ENCODE assay signal across 8 mouse cellular contexts in the genomic region with DNA sequence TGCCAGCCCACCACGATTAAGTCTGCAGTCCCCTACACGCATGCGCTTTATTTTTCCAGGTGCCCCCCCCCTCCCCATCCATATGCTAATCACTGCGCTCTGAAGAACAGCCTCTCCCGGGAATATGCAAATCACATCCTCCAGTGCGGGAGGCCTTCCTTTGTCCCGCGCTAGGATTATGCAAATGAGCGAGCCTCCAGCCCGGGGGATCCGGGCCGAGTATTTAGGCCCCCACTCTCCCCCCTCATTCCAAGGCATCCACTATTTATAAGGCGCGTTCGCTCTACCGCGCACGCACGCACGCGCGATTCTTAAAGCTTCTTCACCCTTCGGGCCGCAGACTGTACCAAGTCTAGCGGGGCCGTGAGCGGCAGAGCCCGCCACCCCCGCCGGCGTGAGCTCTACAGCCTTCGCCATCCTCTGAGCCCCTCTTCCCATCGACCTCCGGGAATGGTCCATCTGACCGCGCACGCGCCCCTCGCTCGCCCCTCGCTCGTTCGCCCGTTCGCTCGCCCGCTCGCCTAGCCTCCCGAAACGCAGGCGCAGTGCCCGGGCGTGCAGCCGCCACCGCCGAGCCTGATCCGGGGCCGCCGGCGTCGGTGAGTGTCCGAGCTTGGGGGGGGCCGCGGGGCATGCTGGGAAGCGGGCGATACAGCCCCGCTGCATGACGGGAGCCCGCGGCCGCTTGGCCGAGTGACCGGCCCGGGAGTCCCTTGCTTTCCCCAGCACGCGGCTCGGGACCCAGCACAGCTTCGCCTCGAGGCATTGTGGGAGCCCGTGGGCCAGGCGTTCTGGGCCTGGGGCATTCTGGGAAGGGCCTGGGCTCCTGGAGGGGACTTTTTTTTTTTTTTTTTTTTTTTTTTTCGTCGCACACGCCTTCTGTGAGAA. TPM values are rescaled to one million over a fixed set of nuclear protein-coding genes. Genes with fewer than 3 reads are reported as not detected.
A peak's percentile ranks its signal among the peaks of the same experiment; 100 is the strongest.
DNase-seq lines count a peak whose midpoint lies in the region; ATAC-seq and TF ChIP-seq lines count a peak whose summit lies in the region.

Gene Zfp428 (plus strand): TSS at position 169 of the 888 bp plus-strand sequence.

- H3K9ac ChIP-seq in hindbrain, postnatal 0 days (replicated peaks; ENCODE audit: low read length): peak within 1 kb of the TSS; percentile 78

- 0 out of 2 replicates have a peak, but pooled peaks cover 6% of the 10 kb centered on the region for H3K36me3 ChIP-seq in hindbrain, postnatal 0 days (ENCODE audit: insufficient read depth, low read length)
- no peaks in the 10 kb centered on the region for H3K36me3 ChIP-seq in megakaryocyte, embryonic 14.5 days (replicated peaks; ENCODE audit: low read length)

- no peaks in the 10 kb centered on the region for H3K9me3 ChIP-seq in hindbrain, postnatal 0 days (ENCODE audit: low read length)
- no peaks in the 10 kb centered on the region for H3K9me3 ChIP-seq in megakaryocyte, embryonic 14.5 days

- H3K27ac ChIP-seq in cortical plate, adult 2 months (ENCODE audit: insufficient read depth, low read length): peak within 1 kb of the TSS; percentile 97
- H3K27ac ChIP-seq in hindbrain, postnatal 0 days: peak within 1 kb of the TSS; percentile 100

- H3K27me3 ChIP-seq in hindbrain, postnatal 0 days (ENCODE audit: insufficient read depth, low read length): no peaks in the 10 kb centered on the region
- peaks cover 41% of the 10 kb centered on the region for H3K27me3 ChIP-seq in megakaryocyte, embryonic 14.5 days (replicated peaks)

- TF ChIP-seq POLR2A in cortical plate, adult 2 months (IDR thresholded peaks at IDR 0.05; ENCODE audit: extremely low read depth, insufficient read depth, low read length): peak; percentile 23

- peak; percentile 94 for ATAC-seq in hindbrain, postnatal 0 days

- no peak for TF ChIP-seq CTCF in cortical plate, adult 2 months (IDR thresholded peaks at IDR 0.05; ENCODE audit: extremely low read depth, insufficient read depth, low read length)
- TF ChIP-seq CTCF in hindbrain, postnatal 0 days (IDR thresholded peaks at IDR 0.05; ENCODE audit: low read depth): no peak

- peak within 1 kb of the TSS; percentile 80 for H3K4me2 ChIP-seq in hindbrain, postnatal 0 days (ENCODE audit: low read depth, low read length)

- peak within 1 kb of the TSS; percentile 60 for H3K4me3 ChIP-seq in cortical plate, adult 2 months (ENCODE audit: insufficient read depth, low read length)
- H3K4me3 ChIP-seq in hindbrain, postnatal 0 days (ENCODE audit: low read length): peak within 1 kb of the TSS; percentile 60
- peak within 1 kb of the TSS; percentile 97 for H3K4me3 ChIP-seq in megakaryocyte, embryonic 14.5 days (replicated peaks)

- H3K4me1 ChIP-seq in cortical plate, adult 2 months (ENCODE audit: control insufficient read depth, insufficient read depth, low read length): peaks cover 1% of the 10 kb centered on the region; the same call in 1 of the 2 replicates
- peaks cover 14% of the 10 kb centered on the region for H3K4me1 ChIP-seq in hindbrain, postnatal 0 days (ENCODE audit: insufficient read depth, low read length)
- H3K4me1 ChIP-seq in megakaryocyte, embryonic 14.5 days: peaks cover 32% of the 10 kb centered on the region

- WGBS in hindbrain, postnatal 0 days: under 1% methylated on average over 81 of the region's 84 CpGs

- DNase-seq in adrenal gland, adult (ENCODE audit: inconsistent age in 2 of 2, low spot score in 1 of 2): peak; percentile 86 to 96
- peak; percentile 73 to 79 for DNase-seq in gastrocnemius, adult 8-10 months (ENCODE audit: low spot score in 2 of 2)
- DNase-seq in hindbrain, postnatal 0 days (ENCODE audit: low spot score): peak; percentile 96
- peak; percentile 72 to 79 for DNase-seq in left cerebral cortex, adult 8-10 months (ENCODE audit: low spot score in 2 of 2)
- peak; percentile 91 to 94 for DNase-seq in right cerebral cortex, postnatal 10 days (ENCODE audit: low spot score in 2 of 2)
- peak; percentile 86 for DNase-seq in urinary bladder, postnatal 14 days (ENCODE audit: low spot score)

RNA-seq across cellular contexts. Expression of gene Zfp428, which starts in this region (rescaled TPM):
- 71.7 and 73.4 TPM in 2 replicates for polyA plus RNA-seq in cortical plate, adult 2 months (2012; rRNA removed)
- 1 to 10 TPM; 2.5 to 5.2 (median 4.0) TPM for total RNA-seq in gastrocnemius, adult 8-10 months (2022)
- total RNA-seq in hindbrain, postnatal 0 days (2014; rRNA removed): 138 and 152 TPM in 2 replicates
- polyA plus RNA-seq in hindbrain, postnatal 0 days (2015; fragmentation: Nextera tagmentation; extraction: Ambion mirVana): 219 and 222 TPM in 2 replicates
- 10 to 100 TPM; 42.8 to 45.4 (median 44.1) TPM for total RNA-seq in left cerebral cortex, adult 8-10 months (2022)
- polyA plus RNA-seq in megakaryocyte, embryonic 14.5 days (2012; ENCODE audit: insufficient read depth, low replicate concordance): 33.9 and 51.4 TPM in 2 replicates

Comparison
In these comparisons a context has a peak if more than half of its experiments do, and no peak if none do; other contexts are left out.
1. Peak in every context shown above with its lines: DNase-seq, ATAC-seq, H3K4me3 ChIP-seq and H3K27ac ChIP-seq.
2. RNA of gene Zfp428 (total RNA-seq): 138 to 152 TPM in hindbrain, postnatal 0 days and 42.8 to 45.4 TPM in left cerebral cortex, adult 8-10 months; 2.5 to 5.2 TPM in gastrocnemius, adult 8-10 months; every median in the first group is over 4 times any median in the second.